Mouse (Mus musculus): ENCODE results near the gene Olfr822.
"Not testable (repeated sequence)": the region's sequence is repeated elsewhere in the genome, so short reads cannot be mapped to it uniquely, and the experiment has no call there.

Gene Olfr822

GRCm38 (mm10) chr10:130070910-130071309 is at the start of gene Olfr822:
Gene Olfr822 (plus strand): TSS chr10:130071210.
- DNase-seq (ENCODE audit: low read depth, low spot score) = no peak

DNA sequence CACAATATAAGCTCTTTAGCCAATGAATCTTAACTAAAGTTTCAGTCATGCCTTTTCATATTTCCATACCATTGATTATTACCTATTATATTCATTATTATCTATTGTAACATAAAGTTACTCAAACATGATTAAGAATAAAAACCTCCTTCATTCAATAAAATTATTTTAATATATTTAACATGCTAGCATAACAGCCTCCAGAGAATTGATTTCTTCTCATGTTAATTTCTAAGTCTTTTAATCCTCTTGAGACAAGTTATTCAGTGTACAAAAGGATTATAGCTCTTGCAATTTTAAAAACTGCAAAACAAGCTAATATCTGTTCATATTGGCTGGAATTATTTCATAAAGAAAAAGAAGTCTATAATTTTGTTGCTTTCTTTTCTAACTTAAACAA is 41.0 kb upstream of the Olfr822 start, which contains the start of gene Olfr821:
Olfr821 (plus strand) TSS at position 301 of the 400 bp plus-strand sequence.
- no peak for DNase-seq (ENCODE audit: low read depth, low spot score)

DNA sequence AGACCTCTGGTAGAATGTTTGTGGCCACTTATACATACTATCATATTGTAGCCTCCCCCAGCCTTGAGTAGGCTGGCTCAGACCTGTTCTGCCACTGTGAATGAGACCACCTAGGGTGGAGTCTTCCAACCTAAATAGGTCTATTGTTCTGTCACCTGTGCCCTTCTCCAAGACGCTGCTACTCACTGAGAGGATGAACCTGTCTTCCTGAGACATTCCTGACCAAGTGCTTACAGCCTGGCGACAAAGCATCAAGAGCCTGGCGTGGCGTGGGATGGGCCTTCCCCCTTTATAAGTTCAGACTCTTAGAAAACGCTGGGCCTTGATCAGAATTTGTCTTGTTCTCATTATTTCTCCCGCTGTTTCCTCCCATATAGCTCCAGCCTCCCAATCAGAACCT is 33.9 kb upstream of the Olfr822 start:
- DNase-seq (ENCODE audit: low read depth, low spot score) = peak; percentile 74

- peak; percentile 75 for DNase-seq (ENCODE audit: low read depth, low spot score)
These were observed 21.9 kb downstream of the Olfr822 start for GRCm38 (mm10) chr10:130092838-130093440.

DNA sequence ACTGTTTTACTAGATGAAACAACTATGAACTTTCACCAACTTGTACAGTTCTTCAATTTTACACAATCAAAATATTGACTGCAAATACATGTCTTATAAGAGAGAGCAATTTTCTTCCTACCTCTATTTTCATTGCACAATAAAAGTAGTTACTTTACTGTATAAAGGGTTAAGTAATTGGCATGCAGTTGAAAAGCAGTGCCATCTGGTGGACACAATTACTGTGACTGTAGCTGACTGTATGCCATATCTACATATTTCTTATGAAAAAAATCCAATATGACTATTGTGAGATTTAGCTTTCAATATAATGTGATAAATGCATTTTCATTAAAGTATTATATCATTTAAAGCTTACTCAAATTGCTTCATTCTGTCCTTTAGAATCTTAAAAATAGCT is 25.1 kb downstream of the Olfr822 start:
- DNase-seq (ENCODE audit: low read depth, low spot score) = peak; percentile 19

DNA sequence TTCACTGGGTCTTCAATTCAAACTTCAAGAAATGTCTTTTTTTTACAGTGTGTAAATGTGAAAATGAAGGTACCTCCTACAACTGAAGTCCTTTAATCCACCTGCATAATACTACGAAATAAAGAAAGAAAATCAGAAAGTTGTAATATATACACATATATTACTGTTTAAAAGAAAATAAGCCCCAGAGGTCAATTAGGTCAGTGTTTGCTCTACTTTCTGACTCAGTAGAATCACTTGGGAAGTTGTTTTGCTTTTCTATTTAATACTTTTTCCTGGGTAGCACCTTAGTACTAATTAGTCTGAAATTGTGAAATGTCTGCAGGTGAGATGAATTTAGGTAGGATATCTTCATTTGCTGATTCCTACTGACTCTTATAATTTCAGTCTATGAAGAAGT is 44.3 kb downstream of the Olfr822 start, which contains the start of gene Olfr823:
Olfr823 (minus strand) TSS at position 101 of the 400 bp plus-strand sequence.
- not testable (repeated sequence) for DNase-seq (ENCODE audit: low read depth, low spot score)

- DNase-seq (ENCODE audit: low read depth, low spot score) = peak; percentile 68
These were observed 45.0 kb downstream of the Olfr822 start for GRCm38 (mm10) chr10:130116045-130116444.

Data from ZHBTc4 (cell line).